Comparison of ENCODE assay signal across 10 mouse cellular contexts in the genomic region with DNA sequence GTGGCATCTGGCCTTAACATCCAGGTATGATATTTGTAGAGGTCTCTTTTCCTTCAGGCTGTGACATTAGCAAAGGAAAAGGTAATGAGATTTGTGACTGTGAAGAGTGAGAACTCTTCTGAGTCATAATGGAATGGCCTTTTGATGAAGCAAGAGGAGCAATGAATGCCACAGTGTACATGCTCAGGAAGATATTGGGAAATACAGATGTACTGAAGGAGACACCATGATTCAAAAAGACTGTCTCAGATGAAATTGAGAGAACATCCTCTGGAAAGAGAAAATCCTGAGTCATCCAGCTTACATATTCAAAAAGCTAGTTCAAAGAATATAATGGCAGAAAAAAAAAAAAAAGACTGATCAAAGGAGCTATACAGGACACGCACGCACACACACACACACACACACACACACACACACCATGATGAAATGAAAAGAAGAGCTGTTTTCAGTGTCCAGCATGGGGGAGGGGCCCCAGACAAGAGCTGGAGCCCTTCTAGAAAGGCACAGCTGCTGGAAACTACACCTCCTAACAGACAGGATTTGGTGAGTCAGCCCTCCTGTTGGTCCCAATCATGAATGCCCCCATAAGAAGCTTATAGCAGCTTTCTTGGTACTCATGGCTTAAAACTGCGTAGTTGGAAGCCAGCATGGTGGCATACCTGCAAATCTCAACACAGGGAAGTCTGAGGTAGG.
A peak's percentile ranks its signal among the peaks of the same experiment; 100 is the strongest.
DNase-seq lines count a peak whose midpoint lies in the region; ATAC-seq and TF ChIP-seq lines count a peak whose summit lies in the region.
"Had no signal": no experiment of that assay in that cellular context is flagged by ENCODE, and none has a peak within 500 bp of the region (broad histone marks: within the 10 kb centered on the region; RNA-seq: fewer than 3 reads in every experiment).

No protein-coding gene starts in this region.

- H3K9ac ChIP-seq in forebrain, embryonic 13.5 days = no peak overlapping the region
- no peak overlapping the region for H3K9ac ChIP-seq in midbrain, embryonic 14.5 days (replicated peaks; ENCODE audit: low read length)
- no peak overlapping the region for H3K9ac ChIP-seq in intestine, embryonic 15.5 days
- H3K9ac ChIP-seq: limb, embryonic 12.5 days had no signal

- WGBS in cerebellum, adult 2 months = 79% methylated on average over 3 of the region's 3 CpGs
- 27% methylated on average over 3 of the region's 3 CpGs for WGBS in forebrain, embryonic 13.5 days
- WGBS in midbrain, embryonic 14.5 days = 29% methylated on average over 3 of the region's 3 CpGs
- 84% methylated on average over 3 of the region's 3 CpGs for WGBS in intestine, embryonic 15.5 days
- WGBS in limb, embryonic 10.5 days = 92% methylated on average over 3 of the region's 3 CpGs

- no peak for TF ChIP-seq POLR2A in cerebellum, adult 2 months (IDR thresholded peaks at IDR 0.05; ENCODE audit: borderline replicate concordance, insufficient read depth, low read length)

- H3K36me3 ChIP-seq in forebrain, embryonic 13.5 days (ENCODE audit: poor library complexity, severe bottlenecking) = no peaks in the 10 kb centered on the region
- no peaks in the 10 kb centered on the region for H3K36me3 ChIP-seq in midbrain, embryonic 14.5 days (ENCODE audit: control insufficient read depth, insufficient read depth, low read length)
- no peaks in the 10 kb centered on the region for H3K36me3 ChIP-seq in intestine, embryonic 15.5 days
- H3K36me3 ChIP-seq in limb, embryonic 10.5 days = no peaks in the 10 kb centered on the region
- H3K36me3 ChIP-seq: limb, embryonic 12.5 days had no signal

- no peak overlapping the region for H3K4me3 ChIP-seq in cerebellum, adult 2 months (replicated peaks; ENCODE audit: insufficient read depth, low read depth, low read length)
- no peak overlapping the region for H3K4me3 ChIP-seq in forebrain, embryonic 13.5 days
- H3K4me3 ChIP-seq in midbrain, embryonic 14.5 days (replicated peaks; ENCODE audit: low read depth, low read length) = no peak overlapping the region
- no peak overlapping the region for H3K4me3 ChIP-seq in intestine, embryonic 15.5 days (replicated peaks)
- H3K4me3 ChIP-seq in limb, embryonic 10.5 days = no peak overlapping the region
- H3K4me3 ChIP-seq: limb, embryonic 12.5 days had no signal

- peak; percentile 64; the same call in 1 of the 2 replicates for ATAC-seq in forebrain, embryonic 13.5 days
- peak; percentile 43; the same call in 1 of the 2 replicates for ATAC-seq in midbrain, embryonic 14.5 days (ENCODE audit: low FRiP score, low TSS enrichment)
- no peak for ATAC-seq in intestine, embryonic 15.5 days
- ATAC-seq: lung, postnatal 0 days had no signal

- TF ChIP-seq CTCF in cerebellum, adult 2 months (IDR thresholded peaks at IDR 0.05; ENCODE audit: borderline replicate concordance, insufficient read depth, low read depth, low read length) = no peak

- H3K4me1 ChIP-seq in cerebellum, adult 2 months (ENCODE audit: control insufficient read depth, insufficient read depth, low read length) = peaks cover 4% of the 10 kb centered on the region
- H3K4me1 ChIP-seq in forebrain, embryonic 13.5 days = peaks cover 14% of the 10 kb centered on the region
- H3K4me1 ChIP-seq in midbrain, embryonic 14.5 days (ENCODE audit: control insufficient read depth, insufficient read depth, low read length) = peaks cover 8% of the 10 kb centered on the region; the same call in 1 of the 2 replicates
- H3K4me1 ChIP-seq in intestine, embryonic 15.5 days (replicated peaks) = no peaks in the 10 kb centered on the region
- H3K4me1 ChIP-seq in limb, embryonic 10.5 days = no peaks in the 10 kb centered on the region
- H3K4me1 ChIP-seq: limb, embryonic 12.5 days had no signal

- H3K27me3 ChIP-seq in cerebellum, adult 2 months (ENCODE audit: control insufficient read depth, insufficient read depth, low read length) = no peaks in the 10 kb centered on the region
- no peaks in the 10 kb centered on the region for H3K27me3 ChIP-seq in forebrain, embryonic 13.5 days
- H3K27me3 ChIP-seq in midbrain, embryonic 14.5 days (ENCODE audit: control insufficient read depth, insufficient read depth, low read length) = no peaks in the 10 kb centered on the region
- no peaks in the 10 kb centered on the region for H3K27me3 ChIP-seq in intestine, embryonic 15.5 days (replicated peaks)
- no peaks in the 10 kb centered on the region for H3K27me3 ChIP-seq in limb, embryonic 10.5 days (ENCODE audit: low read depth, poor library complexity, severe bottlenecking)
- H3K27me3 ChIP-seq: limb, embryonic 12.5 days had no signal

- H3K9me3 ChIP-seq in forebrain, embryonic 13.5 days (replicated peaks) = no peaks in the 10 kb centered on the region
- no peaks in the 10 kb centered on the region for H3K9me3 ChIP-seq in midbrain, embryonic 14.5 days (ENCODE audit: control insufficient read depth, low read length)
- no peaks in the 10 kb centered on the region for H3K9me3 ChIP-seq in intestine, embryonic 15.5 days
- no peaks in the 10 kb centered on the region for H3K9me3 ChIP-seq in limb, embryonic 10.5 days (replicated peaks)
- H3K9me3 ChIP-seq: limb, embryonic 12.5 days had no signal

- peak; percentile 26 to 31 for DNase-seq in cerebellum, adult 2 months
- DNase-seq in cerebellum, adult 9-10 months = no peak
- peak; percentile 71 for DNase-seq in Muller cell, postnatal 12 days (ENCODE audit: inconsistent ontology term)
- DNase-seq in midbrain, embryonic 14.5 days = peak; percentile 38
- DNase-seq in heart, adult 18-20 months = no peak
- DNase-seq in limb, embryonic 10.5 days (ENCODE audit: low spot score) = no peak

- H3K4me2 ChIP-seq in forebrain, embryonic 13.5 days = no peak overlapping the region
- H3K4me2 ChIP-seq in midbrain, embryonic 14.5 days (ENCODE audit: low read length) = no peak overlapping the region
- H3K4me2 ChIP-seq in intestine, embryonic 15.5 days (replicated peaks) = no peak overlapping the region
- H3K4me2 ChIP-seq: limb, embryonic 12.5 days had no signal

- H3K27ac ChIP-seq in cerebellum, adult 2 months (ENCODE audit: insufficient read depth, low read length) = peak overlapping the region; percentile 81; the same call in 1 of the 2 replicates
- H3K27ac ChIP-seq in forebrain, embryonic 13.5 days = no peak overlapping the region
- no peak overlapping the region for H3K27ac ChIP-seq in midbrain, embryonic 14.5 days (replicated peaks; ENCODE audit: low read depth, low read length)
- H3K27ac ChIP-seq in intestine, embryonic 15.5 days = no peak overlapping the region
- H3K27ac ChIP-seq in limb, embryonic 10.5 days = no peak overlapping the region
- H3K27ac ChIP-seq: limb, embryonic 12.5 days had no signal

Comparison
In these comparisons a context has a peak if more than half of its experiments do, and no peak if none do; other contexts are left out.
1. DNase-seq: peak in cerebellum, adult 2 months (2 of 2), Muller cell, postnatal 12 days (single experiment) and midbrain, embryonic 14.5 days (single experiment); none in cerebellum, adult 9-10 months (single experiment), heart, adult 18-20 months (0 of 2) and limb, embryonic 10.5 days (single experiment).